Mouse (Mus musculus) CH12.LX (cell line): ENCODE data around the gene Slc24a3.

ENCODE experiments used
- CTCF ChIP-seq, 2 experiments: IDR thresholded peaks in 1 of 2; conservative IDR thresholded peaks in 1 of 2; 2 replicates each; pipeline ENCODE4 v1.5.1; 2011 to 2012; ENCODE audit warnings: low read depth in 2 of 2, low read length in 2 of 2, improper control_type of control experiment in 1 of 2, inconsistent platforms in 1 of 2, mild to moderate bottlenecking in 1 of 2, moderate library complexity in 1 of 2
- ELF1 ChIP-seq: IDR thresholded peaks from 2 replicates; pipeline ENCODE4 v1.6.1; 2014; ENCODE audit warnings: low read depth, mild to moderate bottlenecking, inconsistent platforms, low read length, improper control_type of control experiment
- EP300 ChIP-seq: IDR thresholded peaks from 2 replicates; pipeline ENCODE4 v1.6.1; 2011; ENCODE audit warnings: low read length, improper control_type of control experiment
- MXI1 ChIP-seq: IDR thresholded peaks from 2 replicates; pipeline ENCODE4 v1.6.1; 2011; ENCODE audit warnings: mild to moderate bottlenecking, low read depth, low read length, improper control_type of control experiment
- MYC ChIP-seq: IDR thresholded peaks from 2 replicates; pipeline ENCODE4 v1.6.1; 2011; ENCODE audit warnings: low read depth, mild to moderate bottlenecking, improper control_type of control experiment, low read length
- POLR2A ChIP-seq: IDR thresholded peaks from 2 replicates; pipeline ENCODE4 v1.6.1; 2011; ENCODE audit warnings: low read depth, mild to moderate bottlenecking, improper control_type of control experiment, low read length
- SMC3 ChIP-seq: IDR thresholded peaks from 2 replicates; pipeline ENCODE4 v1.6.1; 2011; ENCODE audit warnings: low read depth, low read length, improper control_type of control experiment
- TCF12 ChIP-seq: IDR thresholded peaks from 2 replicates; pipeline ENCODE4 v1.6.1; 2014; ENCODE audit warnings: low read depth, mild to moderate bottlenecking, inconsistent platforms, low read length, improper control_type of control experiment
- ZC3H11A ChIP-seq: IDR thresholded peaks from 2 replicates; pipeline ENCODE4 v1.6.1; 2012; ENCODE audit warnings: low read depth, mild to moderate bottlenecking, inconsistent platforms, low read length, improper control_type of control experiment

DNA sequence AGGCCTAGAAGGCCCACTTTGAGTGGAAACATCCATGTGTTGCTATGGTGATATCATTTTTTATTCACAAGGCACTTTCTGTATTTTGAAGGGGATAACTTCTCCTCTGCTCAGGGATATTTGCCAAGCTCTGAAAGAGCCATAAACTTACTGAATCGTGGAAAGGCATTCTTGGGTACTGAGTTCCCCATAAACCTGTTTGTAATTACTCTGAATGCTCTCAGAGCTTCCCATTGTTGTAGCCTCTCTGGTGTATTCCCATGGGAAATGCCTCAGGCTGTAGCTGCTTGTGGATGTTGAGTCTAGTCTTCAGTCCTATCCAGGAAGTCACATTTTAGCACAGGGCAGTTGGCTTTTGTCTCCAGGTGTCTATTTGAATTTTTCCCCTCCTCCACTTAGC, 125.3 kb downstream of the Slc24a3 start:
- TF ChIP-seq MYC (no peak), CTCF (conservative IDR thresholded peaks at IDR 0.05 in 1 of 2, IDR thresholded peaks at IDR 0.05 in 1 of 2; ENCODE audit: low read depth in 2 of 2, low read length in 2 of 2) (no peak), ZC3H11A (no peak), MXI1 (no peak), ELF1 (no peak), EP300 (no peak), POLR2A (no peak), TCF12 (no peak), SMC3 (no peak)
